Mouse (Mus musculus) cerebellum, adult 2 months (tissue): ENCODE results near the gene Gm17657. TPM values are rescaled to one million over a fixed set of nuclear protein-coding genes. Genes with fewer than 3 reads are reported as not detected.

Experiments
- DNase-seq, 2 experiments: peaks; one replicate each; pipeline ENCODE4 v3.0.0; 2021
- H3K27ac ChIP-seq: fragments of 200-500 bp; 2 replicates; pipeline ENCODE4 v1.5.1; 2012; ENCODE audit warnings: low read length, control low read depth, inconsistent platforms; ENCODE audit not compliant: insufficient read depth
- H3K27me3 ChIP-seq: fragments of 200-500 bp; 2 replicates; pipeline ENCODE4 v1.6.1; 2012; ENCODE audit warnings: inconsistent platforms, mild to moderate bottlenecking, low read length, moderate library complexity; ENCODE audit not compliant: control insufficient read depth, insufficient read depth
- H3K4me1 ChIP-seq: fragments of 200-500 bp; 2 replicates; pipeline ENCODE4 v1.6.1; 2011; ENCODE audit warnings: low read length; ENCODE audit not compliant: control insufficient read depth, insufficient read depth
- H3K4me3 ChIP-seq: fragments of 200-500 bp; replicated peaks from 2 replicates; pipeline ENCODE3; 2011; ENCODE audit warnings: mild to moderate bottlenecking, low read depth, low read length, control low read depth; ENCODE audit not compliant: insufficient read depth
- CTCF ChIP-seq: fragments of 200-500 bp; IDR thresholded peaks from 2 replicates; pipeline ENCODE4 v1.5.1; 2011; ENCODE audit warnings: low read depth, mild to moderate bottlenecking, control low read depth, low read length, moderate library complexity, borderline replicate concordance; ENCODE audit not compliant: insufficient read depth
- POLR2A ChIP-seq: fragments of 200-500 bp; IDR thresholded peaks from 2 replicates; pipeline ENCODE4 v1.6.1; 2011; ENCODE audit warnings: low read length, control low read depth, borderline replicate concordance; ENCODE audit not compliant: insufficient read depth
- WGBS: fragments of 180-500 bp; shearing (Covaris S2); methylation state at CpG from one replicate; pipeline ENCODE4 v1.1.7; 2018; 5-methylcytosine and 5-hydroxymethylcytosine counted together
- polyA plus RNA-seq: library from polyadenylated mRNA; depleted of rRNA; stranded (reverse); fragments of >200 nt; gene quantifications from 2 replicates; pipeline ENCODE4 v1.2.3, GENCODE M21; 2012

Gene Gm17657
- polyA plus RNA-seq, 1 experiment, result not detected

DNA sequence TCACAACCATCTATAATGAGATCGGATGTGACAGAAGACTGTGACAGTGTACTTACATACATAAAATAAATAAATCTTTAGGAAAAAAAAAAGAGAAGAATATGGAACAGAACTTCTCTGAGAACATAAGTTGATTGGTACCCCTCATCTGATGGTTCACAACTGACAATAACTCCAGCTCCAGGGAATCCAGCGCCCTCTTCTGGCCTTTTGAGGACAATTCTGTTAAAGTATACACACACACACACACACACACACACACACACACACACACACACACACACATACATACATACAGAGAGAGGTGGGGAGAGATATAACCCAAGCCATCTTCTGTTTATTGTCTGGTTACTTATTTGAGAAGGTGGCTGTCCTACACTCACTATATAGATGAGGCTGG lies 65.0 kb downstream of the Gm17657 start:
- no peak overlapping the region for H3K27ac ChIP-seq
- no peaks in the 10 kb centered on the region for H3K27me3 ChIP-seq
- H3K4me3 ChIP-seq, result no peak overlapping the region
- no peaks in the 10 kb centered on the region for H3K4me1 ChIP-seq
- no peak for DNase-seq
- 91% methylated on average over 2 of the region's 2 CpGs for WGBS
- TF ChIP-seq CTCF (no peak), POLR2A (no peak)

- 94% methylated on average over 2 of the region's 2 CpGs for WGBS
- Histone ChIP-seq H3K27ac (no peak overlapping the region), H3K27me3 (no peaks in the 10 kb centered on the region), H3K4me3 (no peak overlapping the region), H3K4me1 (no peaks in the 10 kb centered on the region)
- TF ChIP-seq CTCF, result no peak
- TF ChIP-seq POLR2A, result no peak
- no peak for DNase-seq
Observed at GRCm38 (mm10) chr17:29483282-29483681, 66.2 kb downstream of the Gm17657 start.

DNA sequence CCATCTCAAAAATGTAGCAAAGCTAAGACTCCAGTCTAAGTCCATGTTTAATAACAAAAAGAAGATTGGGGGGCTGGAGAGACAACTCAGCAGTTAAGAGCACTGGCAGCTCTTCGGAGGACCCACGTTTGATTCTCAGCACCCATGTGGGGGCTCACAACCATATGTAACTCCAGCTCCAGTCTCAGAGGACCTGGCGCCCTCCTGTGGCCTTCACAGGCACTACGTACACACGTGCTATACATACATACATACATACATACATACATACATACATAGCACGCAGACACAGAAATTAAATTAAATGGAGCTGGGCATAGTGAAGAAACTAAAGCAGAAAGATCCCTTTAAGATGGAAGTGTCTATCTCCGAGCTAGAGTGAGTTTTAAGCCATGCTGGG lies 66.8 kb downstream of the Gm17657 start:
- Histone ChIP-seq H3K27me3 (no peaks in the 10 kb centered on the region), H3K27ac (no peak overlapping the region), H3K4me1 (no peaks in the 10 kb centered on the region), H3K4me3 (no peak overlapping the region)
- no peak for TF ChIP-seq CTCF
- no peak for TF ChIP-seq POLR2A
- WGBS, result 90% methylated on average over 7 of the region's 7 CpGs
- no peak for DNase-seq

DNA sequence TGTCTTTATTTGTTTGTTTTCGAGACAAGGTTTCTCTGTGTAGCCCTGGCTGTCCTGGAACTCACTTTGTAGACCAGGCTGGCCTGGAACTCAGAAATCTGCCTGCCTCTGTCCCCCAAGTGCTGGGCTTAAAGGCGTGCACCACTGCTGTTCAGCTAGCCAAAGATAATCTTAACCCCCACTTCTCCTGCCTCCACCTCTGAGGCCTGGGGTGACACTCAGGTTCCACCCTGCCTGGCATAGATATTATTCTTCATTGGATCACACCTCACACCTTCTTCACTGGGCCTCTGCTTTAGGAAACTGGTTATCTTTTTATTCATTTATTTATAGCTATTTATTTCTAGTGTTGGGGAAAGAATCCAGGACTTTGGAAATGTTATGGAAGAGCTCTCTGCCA lies 69.2 kb downstream of the Gm17657 start:
- Histone ChIP-seq H3K27ac (no peak overlapping the region), H3K4me3 (no peak overlapping the region), H3K4me1 (no peaks in the 10 kb centered on the region), H3K27me3 (no peaks in the 10 kb centered on the region)
- TF ChIP-seq CTCF, result no peak
- no peak for TF ChIP-seq POLR2A
- no peak for DNase-seq
- WGBS, result 94% methylated on average over 2 of the region's 2 CpGs

- WGBS, result 88% methylated on average over 4 of the region's 4 CpGs
- DNase-seq, result no peak
Observed at GRCm38 (mm10) chr17:29478271-29478670, 71.2 kb downstream of the Gm17657 start.

DNA sequence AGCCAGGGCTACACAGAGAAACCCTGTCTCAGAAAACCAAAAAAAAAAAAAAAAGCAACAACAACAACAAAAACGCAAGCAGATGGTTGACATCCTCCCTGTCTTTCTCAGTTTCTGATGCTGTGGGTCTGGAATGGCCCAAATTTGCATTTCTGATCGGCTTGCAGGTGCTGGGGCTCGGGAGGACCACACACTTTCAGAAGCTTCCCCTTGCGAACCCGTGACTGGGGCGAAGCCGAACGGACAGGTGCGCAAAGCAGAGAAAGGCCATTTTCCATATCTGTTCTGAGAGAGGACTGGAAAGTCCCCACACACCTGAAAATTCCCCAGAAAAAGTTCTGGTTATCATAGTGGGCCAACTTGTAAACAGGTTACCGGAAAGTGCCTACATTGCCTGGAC lies 72.1 kb downstream of the Gm17657 start:
- TF ChIP-seq POLR2A (no peak), CTCF (no peak)
- H3K27ac ChIP-seq, result no peak overlapping the region
- 91% methylated on average over 10 of the region's 10 CpGs for WGBS
- no peak for DNase-seq
- H3K4me1 ChIP-seq, result no peaks in the 10 kb centered on the region
- no peak overlapping the region for H3K4me3 ChIP-seq
- H3K27me3 ChIP-seq, result no peaks in the 10 kb centered on the region

More at GRCm38 (mm10) chr17:29478271-29478670, 71.2 kb downstream of the Gm17657 start:
- Histone ChIP-seq H3K27me3 (no peaks in the 10 kb centered on the region), H3K27ac (no peak overlapping the region), H3K4me3 (no peak overlapping the region), H3K4me1 (no peaks in the 10 kb centered on the region)
- no peak for TF ChIP-seq CTCF
- TF ChIP-seq POLR2A, result no peak

- Histone ChIP-seq H3K27ac (no peak overlapping the region), H3K4me3 (no peak overlapping the region), H3K4me1 (no peaks in the 10 kb centered on the region), H3K27me3 (no peaks in the 10 kb centered on the region)
- WGBS, result 75% methylated on average over 4 of the region's 4 CpGs
- DNase-seq, result no peak
- TF ChIP-seq POLR2A (no peak), CTCF (no peak)
Observed at GRCm38 (mm10) chr17:29476461-29476860, 73.0 kb downstream of the Gm17657 start.

DNA sequence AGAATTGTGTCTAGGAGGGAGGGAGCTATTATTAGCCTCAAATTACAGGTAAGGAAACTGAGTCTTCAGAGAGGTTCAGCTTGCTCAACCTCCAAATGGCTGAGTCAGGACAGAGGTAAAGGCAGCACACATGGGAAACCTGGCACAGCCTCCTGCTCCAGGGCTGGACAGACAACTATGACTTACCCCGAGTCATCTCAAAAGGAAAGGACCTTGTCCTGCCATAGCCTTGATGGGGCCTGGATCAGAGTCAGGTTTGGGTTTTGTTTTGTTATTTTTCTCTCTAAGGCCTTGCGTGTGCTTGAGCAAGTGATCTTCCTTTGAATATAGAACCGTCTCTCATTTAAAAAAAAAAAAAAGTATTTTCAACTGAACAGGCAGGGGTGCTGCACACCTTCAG lies 74.3 kb downstream of the Gm17657 start:
- Histone ChIP-seq H3K4me3 (no peak overlapping the region), H3K27ac (no peak overlapping the region), H3K27me3 (no peaks in the 10 kb centered on the region), H3K4me1 (no peaks in the 10 kb centered on the region)
- WGBS, result 92% methylated on average over 3 of the region's 3 CpGs
- no peak for TF ChIP-seq POLR2A
- TF ChIP-seq CTCF, result no peak
- no peak for DNase-seq

DNA sequence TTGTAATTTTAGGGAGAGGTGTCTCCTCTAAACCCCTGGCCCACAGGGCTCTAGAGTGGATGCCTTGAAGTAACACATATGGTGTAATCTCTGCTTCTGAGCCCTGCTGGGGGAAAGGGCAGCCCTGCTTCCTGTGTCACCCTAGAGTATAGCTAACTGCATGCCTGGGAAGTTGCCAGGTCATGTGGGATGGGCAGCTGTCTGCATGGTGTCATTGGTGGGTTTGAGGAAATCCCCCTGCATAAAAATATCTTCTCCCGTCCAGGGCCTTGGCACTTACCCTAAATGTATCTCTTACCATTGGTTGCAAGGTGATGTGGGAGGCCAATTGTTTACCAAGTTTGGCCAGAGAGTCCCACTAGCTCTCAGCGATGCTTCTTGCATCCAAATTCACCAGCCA lies 75.4 kb downstream of the Gm17657 start:
- 44% methylated on average over 2 of the region's 2 CpGs for WGBS
- TF ChIP-seq POLR2A, result no peak
- TF ChIP-seq CTCF, result no peak
- Histone ChIP-seq H3K27ac (no peak overlapping the region), H3K27me3 (no peaks in the 10 kb centered on the region), H3K4me3 (no peak overlapping the region), H3K4me1 (no peaks in the 10 kb centered on the region)
- no peak for DNase-seq
